ENCODE assay signal across 20 mouse cellular contexts in the genomic region with DNA sequence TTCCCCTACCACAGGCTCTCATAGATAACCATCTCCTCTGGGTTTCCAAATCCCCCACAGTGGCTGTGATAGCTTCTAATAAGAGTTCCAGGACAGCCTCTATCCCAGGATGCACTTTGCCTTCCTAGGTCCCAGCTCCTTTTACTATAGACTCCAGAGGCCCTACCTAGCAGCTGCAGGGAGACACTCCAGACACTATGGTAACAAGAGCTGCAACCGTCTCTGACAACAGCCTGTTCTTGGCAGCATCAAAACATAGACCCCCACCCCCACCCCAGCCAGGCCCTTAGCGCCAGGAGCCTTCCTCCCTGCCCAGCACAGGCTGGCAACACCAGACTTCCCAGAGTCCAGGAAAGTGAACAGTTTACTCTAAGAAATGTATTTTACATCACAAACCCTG. TPM values are rescaled to one million over a fixed set of nuclear protein-coding genes. Genes with fewer than 3 reads are reported as not detected.
DNase-seq lines count a peak whose midpoint lies in the region; ATAC-seq and TF ChIP-seq lines count a peak whose summit lies in the region.
"Had no signal": no experiment of that assay in that cellular context is flagged by ENCODE, and none has a peak within 500 bp of the region (broad histone marks: within the 10 kb centered on the region; RNA-seq: fewer than 3 reads in every experiment).

No protein-coding gene starts in this region.

- H3K36me3 ChIP-seq in hindbrain, postnatal 0 days (ENCODE audit: insufficient read depth, low read length), result no peaks in the 10 kb centered on the region
- no peaks in the 10 kb centered on the region for H3K36me3 ChIP-seq in hindbrain, embryonic 11.5 days (ENCODE audit: control insufficient read depth, insufficient read depth, low read length)
- no peaks in the 10 kb centered on the region for H3K36me3 ChIP-seq in midbrain, postnatal 0 days (ENCODE audit: insufficient read depth, low read length)
- no peaks in the 10 kb centered on the region for H3K36me3 ChIP-seq in midbrain, embryonic 11.5 days (ENCODE audit: control insufficient read depth, insufficient read depth, low read length)
- no peaks in the 10 kb centered on the region for H3K36me3 ChIP-seq in limb, embryonic 11.5 days (ENCODE audit: control insufficient read depth, insufficient read depth, low read length)
- no peaks in the 10 kb centered on the region for H3K36me3 ChIP-seq in stomach, postnatal 0 days (ENCODE audit: control insufficient read depth, insufficient read depth, low read length)
- H3K36me3 ChIP-seq: forebrain, embryonic 12.5 days; intestine, embryonic 15.5 days had no signal

- no peaks in the 10 kb centered on the region for H3K9me3 ChIP-seq in hindbrain, postnatal 0 days (ENCODE audit: low read length)
- H3K9me3 ChIP-seq in hindbrain, embryonic 11.5 days (ENCODE audit: control insufficient read depth, low read length), result no peaks in the 10 kb centered on the region
- H3K9me3 ChIP-seq in midbrain, postnatal 0 days (ENCODE audit: low read length), result no peaks in the 10 kb centered on the region
- no peaks in the 10 kb centered on the region for H3K9me3 ChIP-seq in midbrain, embryonic 11.5 days (ENCODE audit: control insufficient read depth, low read length)
- H3K9me3 ChIP-seq in limb, embryonic 11.5 days (ENCODE audit: control insufficient read depth, low read length), result no peaks in the 10 kb centered on the region
- H3K9me3 ChIP-seq in stomach, postnatal 0 days (ENCODE audit: control insufficient read depth, low read length), result no peaks in the 10 kb centered on the region
- H3K9me3 ChIP-seq: forebrain, embryonic 12.5 days; intestine, embryonic 15.5 days had no signal

- 21% methylated on average over 2 of the region's 2 CpGs for WGBS in hindbrain, postnatal 0 days
- 43% methylated on average over 2 of the region's 2 CpGs for WGBS in hindbrain, embryonic 11.5 days
- WGBS in midbrain, postnatal 0 days, result 32% methylated on average over 2 of the region's 2 CpGs
- WGBS in midbrain, embryonic 11.5 days, result 53% methylated on average over 2 of the region's 2 CpGs
- WGBS in limb, embryonic 11.5 days, result 28% methylated on average over 2 of the region's 2 CpGs
- WGBS in stomach, postnatal 0 days, result 41% methylated on average over 2 of the region's 2 CpGs

- H3K4me2 ChIP-seq in hindbrain, postnatal 0 days (ENCODE audit: low read depth, low read length), result no peak overlapping the region
- H3K4me2 ChIP-seq in hindbrain, embryonic 11.5 days (replicated peaks; ENCODE audit: low read depth, low read length), result no peak overlapping the region
- H3K4me2 ChIP-seq in midbrain, postnatal 0 days (ENCODE audit: low read depth, low read length, poor library complexity, severe bottlenecking), result no peak overlapping the region
- no peak overlapping the region for H3K4me2 ChIP-seq in midbrain, embryonic 11.5 days
- no peak overlapping the region for H3K4me2 ChIP-seq in limb, embryonic 11.5 days (ENCODE audit: low read depth, severe bottlenecking)
- H3K4me2 ChIP-seq in stomach, postnatal 0 days (replicated peaks; ENCODE audit: low read depth), result no peak overlapping the region
- H3K4me2 ChIP-seq: forebrain, embryonic 12.5 days had no signal

- 0 out of 2 replicates have a peak, but pooled peaks cover 3% of the 10 kb centered on the region for H3K4me1 ChIP-seq in hindbrain, postnatal 0 days (ENCODE audit: insufficient read depth, low read length)
- H3K4me1 ChIP-seq in hindbrain, embryonic 11.5 days (replicated peaks; ENCODE audit: control insufficient read depth, insufficient read depth, low read length), result no peaks in the 10 kb centered on the region; the same call in 1 of the 2 replicates
- 0 out of 2 replicates have a peak, but pooled peaks cover 5% of the 10 kb centered on the region for H3K4me1 ChIP-seq in midbrain, postnatal 0 days (ENCODE audit: insufficient read depth, low read length)
- no peaks in the 10 kb centered on the region; the same call in 1 of the 2 replicates for H3K4me1 ChIP-seq in midbrain, embryonic 11.5 days (ENCODE audit: control insufficient read depth, insufficient read depth, low read length)
- peaks cover 23% of the 10 kb centered on the region for H3K4me1 ChIP-seq in limb, embryonic 11.5 days (ENCODE audit: control insufficient read depth, insufficient read depth, low read length)
- 0 out of 2 replicates have a peak, but pooled peaks cover 5% of the 10 kb centered on the region for H3K4me1 ChIP-seq in stomach, postnatal 0 days (replicated peaks; ENCODE audit: control insufficient read depth, insufficient read depth)

- H3K4me3 ChIP-seq in hindbrain, postnatal 0 days (ENCODE audit: low read length), result no peak overlapping the region
- H3K4me3 ChIP-seq in hindbrain, embryonic 11.5 days (ENCODE audit: low read depth, low read length), result no peak overlapping the region
- H3K4me3 ChIP-seq in midbrain, postnatal 0 days (ENCODE audit: low read depth, low read length), result no peak overlapping the region
- no peak overlapping the region for H3K4me3 ChIP-seq in midbrain, embryonic 11.5 days (ENCODE audit: low read depth, low read length)
- H3K4me3 ChIP-seq in limb, embryonic 11.5 days (ENCODE audit: low read depth, low read length), result no peak overlapping the region
- H3K4me3 ChIP-seq in stomach, postnatal 0 days (ENCODE audit: low read depth, low read length), result no peak overlapping the region
- H3K4me3 ChIP-seq: forebrain, embryonic 12.5 days; intestine, embryonic 15.5 days had no signal

- no peak overlapping the region for H3K9ac ChIP-seq in hindbrain, postnatal 0 days (replicated peaks; ENCODE audit: low read length)
- H3K9ac ChIP-seq in hindbrain, embryonic 11.5 days (ENCODE audit: low read depth, low read length), result no peak overlapping the region
- H3K9ac ChIP-seq in midbrain, postnatal 0 days (replicated peaks; ENCODE audit: low read length, poor library complexity, severe bottlenecking), result no peak overlapping the region
- no peak overlapping the region for H3K9ac ChIP-seq in midbrain, embryonic 11.5 days (ENCODE audit: low read length)
- no peak overlapping the region for H3K9ac ChIP-seq in limb, embryonic 11.5 days (ENCODE audit: low read length)
- H3K9ac ChIP-seq in stomach, postnatal 0 days (ENCODE audit: low read length), result no peak overlapping the region
- H3K9ac ChIP-seq: forebrain, embryonic 12.5 days; intestine, embryonic 15.5 days had no signal

- no peak for TF ChIP-seq CTCF in hindbrain, postnatal 0 days (IDR thresholded peaks at IDR 0.05; ENCODE audit: low read depth)
- no peak for TF ChIP-seq CTCF in midbrain, postnatal 0 days (IDR thresholded peaks at IDR 0.05)
- no peak for TF ChIP-seq CTCF in stomach, postnatal 0 days (IDR thresholded peaks at IDR 0.05; ENCODE audit: low read depth)

- intact Hi-C loops in gastrocnemius, postnatal 14 days (cut with DNase I; ENCODE audit: low total_unique reads), result no loop called here

- ATAC-seq in hindbrain, postnatal 0 days, result no peak
- no peak for ATAC-seq in hindbrain, embryonic 11.5 days (ENCODE audit: low FRiP score)
- ATAC-seq in midbrain, postnatal 0 days (ENCODE audit: low FRiP score), result no peak
- ATAC-seq in midbrain, embryonic 11.5 days (ENCODE audit: low FRiP score), result no peak
- no peak for ATAC-seq in limb, embryonic 11.5 days (ENCODE audit: insufficient number of reproducible peaks, low FRiP score, low TSS enrichment, low read depth)
- no peak for ATAC-seq in stomach, postnatal 0 days (ENCODE audit: low FRiP score, low TSS enrichment)
- ATAC-seq: intestine, embryonic 15.5 days; midbrain, embryonic 16.5 days had no signal

- no peaks in the 10 kb centered on the region for H3K27me3 ChIP-seq in hindbrain, postnatal 0 days (ENCODE audit: insufficient read depth, low read length)
- H3K27me3 ChIP-seq in hindbrain, embryonic 11.5 days (ENCODE audit: control insufficient read depth, insufficient read depth, low read length), result no peaks in the 10 kb centered on the region
- H3K27me3 ChIP-seq in midbrain, postnatal 0 days (ENCODE audit: insufficient read depth, low read length), result no peaks in the 10 kb centered on the region
- no peaks in the 10 kb centered on the region for H3K27me3 ChIP-seq in midbrain, embryonic 11.5 days (ENCODE audit: control insufficient read depth, insufficient read depth, low read length)
- no peaks in the 10 kb centered on the region for H3K27me3 ChIP-seq in limb, embryonic 11.5 days (ENCODE audit: control insufficient read depth, insufficient read depth, low read length)
- no peaks in the 10 kb centered on the region for H3K27me3 ChIP-seq in stomach, postnatal 0 days (ENCODE audit: control insufficient read depth, insufficient read depth, low read length)
- H3K27me3 ChIP-seq: forebrain, embryonic 12.5 days; intestine, embryonic 15.5 days had no signal

- peak; percentile 30 for DNase-seq in hindbrain, postnatal 0 days (ENCODE audit: low spot score)
- DNase-seq in hindbrain, embryonic 11.5 days (ENCODE audit: low spot score), result no peak
- peak; percentile 47 for DNase-seq in midbrain, postnatal 0 days (ENCODE audit: low spot score)
- no peak for DNase-seq in midbrain, embryonic 11.5 days (ENCODE audit: low spot score, missing footprints)
- DNase-seq in limb, embryonic 11.5 days (ENCODE audit: low spot score), result no peak
- no peak for DNase-seq in stomach, postnatal 0 days (ENCODE audit: low spot score)
- DNase-seq in gastrocnemius, postnatal 14 days, result no peak
- DNase-seq in frontal cortex, postnatal 36 days (ENCODE audit: low spot score in 2 of 2), result no peak
- DNase-seq: adrenal gland, postnatal 14 days; cerebellum, adult 8-10 months; heart, postnatal 4 days; layer of hippocampus, postnatal 36 days; spleen, adult 18-20 months had no signal

- H3K27ac ChIP-seq in hindbrain, postnatal 0 days, result no peak overlapping the region
- no peak overlapping the region for H3K27ac ChIP-seq in hindbrain, embryonic 11.5 days (ENCODE audit: low read depth, low read length)
- no peak overlapping the region for H3K27ac ChIP-seq in midbrain, postnatal 0 days (ENCODE audit: low read depth, low read length)
- H3K27ac ChIP-seq in midbrain, embryonic 11.5 days (ENCODE audit: low read depth, low read length), result no peak overlapping the region
- H3K27ac ChIP-seq in limb, embryonic 11.5 days (replicated peaks; ENCODE audit: low read depth, low read length), result peak overlapping the region; percentile 23; the same call in 1 of the 2 replicates
- peak overlapping the region; percentile 79; the same call in 1 of the 2 replicates for H3K27ac ChIP-seq in stomach, postnatal 0 days (replicated peaks)
- H3K27ac ChIP-seq: forebrain, embryonic 12.5 days had no signal

- TF ChIP-seq EP300 in stomach, postnatal 0 days (optimal IDR thresholded peaks at IDR 0.05), result no peak

RNA-seq across cellular contexts. Expression of a gene that starts 8.2 kb away (rescaled TPM):
- total RNA-seq in hindbrain, postnatal 0 days (2014; rRNA removed), result not detected in 2 replicates
- 1.6 and 6.1 TPM in 2 replicates for polyA plus RNA-seq in hindbrain, postnatal 0 days (2015; fragmentation: Nextera tagmentation; extraction: Ambion mirVana)
- polyA plus RNA-seq in hindbrain, embryonic 11.5 days (2014; fragmentation: Nextera tagmentation; extraction: Ambion mirVana), result not detected in 2 replicates
- total RNA-seq in midbrain, postnatal 0 days (2014; rRNA removed), result not detected in 2 replicates
- 2.1 and 3.1 TPM in 2 replicates for polyA plus RNA-seq in midbrain, postnatal 0 days (2015; fragmentation: Nextera tagmentation; extraction: Ambion mirVana)
- polyA plus RNA-seq in midbrain, embryonic 11.5 days (2014; fragmentation: Nextera tagmentation; extraction: Ambion mirVana), result 2.0 TPM in 1 of 2 replicates, not detected in the other
- polyA plus RNA-seq in limb, embryonic 11.5 days (2014; fragmentation: Nextera tagmentation; extraction: Ambion mirVana), result 1.9 TPM in 1 of 2 replicates, not detected in the other
- polyA plus RNA-seq in stomach, postnatal 0 days (2015; fragmentation: Nextera tagmentation; extraction: Ambion mirVana), result 0.99 TPM in 1 of 2 replicates, not detected in the other
- total RNA-seq in gastrocnemius, postnatal 14 days (2021), result 1 to 10 TPM; 1.1 to 1.5 TPM
- total RNA-seq: megakaryocyte, adult 5-6 weeks had no signal
- polyA plus RNA-seq: cortical plate, adult 2 months; heart, embryonic 14.5 days; stomach, embryonic 14.5 days had no signal

Comparison
In these comparisons a context has a peak if more than half of its experiments do, and no peak if none do; other contexts are left out.
1. DNase-seq: peak in hindbrain, postnatal 0 days (single experiment) and midbrain, postnatal 0 days (single experiment); none in hindbrain, embryonic 11.5 days (single experiment), midbrain, embryonic 11.5 days (single experiment), limb, embryonic 11.5 days (single experiment), stomach, postnatal 0 days (single experiment), gastrocnemius, postnatal 14 days (single experiment) and frontal cortex, postnatal 36 days (0 of 2).
2. H3K27ac ChIP-seq: peak in limb, embryonic 11.5 days (single experiment) and stomach, postnatal 0 days (single experiment); none in hindbrain, postnatal 0 days (single experiment), hindbrain, embryonic 11.5 days (single experiment), midbrain, postnatal 0 days (single experiment) and midbrain, embryonic 11.5 days (single experiment).